Mouse (Mus musculus) adrenal gland, adult (tissue): Measurements from ENCODE around the gene Gm49721.
"Not testable (repeated sequence)": the region's sequence is repeated elsewhere in the genome, so short reads cannot be mapped to it uniquely, and the experiment has no call there.

ENCODE experiments used
- DNase-seq, 2 experiments: peaks; one replicate each; pipeline ENCODE4 v3.0.0; 2022 to 2023; ENCODE audit warnings: low spot score in 1 of 2; ENCODE audit not compliant: inconsistent age in 2 of 2

Gene Gm49721

DNA sequence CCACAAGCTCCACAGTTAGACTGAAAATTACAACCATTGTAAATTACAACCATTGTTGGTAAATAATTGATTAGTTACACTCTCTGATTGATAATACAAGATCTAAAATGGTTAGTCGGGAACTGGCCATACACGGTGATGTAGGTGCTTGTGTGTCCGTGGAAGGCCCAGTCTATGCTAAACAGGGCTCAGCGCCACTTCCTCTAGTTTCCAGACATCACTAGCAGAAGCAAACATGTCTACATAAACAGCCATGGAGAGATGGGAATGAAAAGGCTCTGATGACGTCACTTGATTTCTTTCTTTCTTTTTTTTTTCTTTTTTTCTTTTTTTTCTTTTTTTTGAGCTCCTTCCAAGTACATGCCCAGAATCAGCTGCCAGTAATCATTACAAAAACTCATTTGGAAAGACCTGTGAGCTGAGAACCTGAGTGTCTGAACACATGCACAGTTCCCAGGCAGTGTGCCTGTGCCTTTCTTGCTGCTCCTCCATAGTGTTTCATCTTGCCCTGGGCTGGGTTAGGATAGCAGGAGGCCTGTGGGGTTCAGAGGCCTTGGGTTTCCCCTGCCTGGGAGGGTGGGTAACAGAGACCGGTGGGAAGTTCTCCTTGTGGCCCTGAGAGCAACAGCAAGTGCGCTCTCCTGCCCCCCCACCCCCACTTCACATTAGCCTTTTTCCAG lies 91.0 kb downstream of the Gm49721 start:
- not testable (repeated sequence) for DNase-seq

DNA sequence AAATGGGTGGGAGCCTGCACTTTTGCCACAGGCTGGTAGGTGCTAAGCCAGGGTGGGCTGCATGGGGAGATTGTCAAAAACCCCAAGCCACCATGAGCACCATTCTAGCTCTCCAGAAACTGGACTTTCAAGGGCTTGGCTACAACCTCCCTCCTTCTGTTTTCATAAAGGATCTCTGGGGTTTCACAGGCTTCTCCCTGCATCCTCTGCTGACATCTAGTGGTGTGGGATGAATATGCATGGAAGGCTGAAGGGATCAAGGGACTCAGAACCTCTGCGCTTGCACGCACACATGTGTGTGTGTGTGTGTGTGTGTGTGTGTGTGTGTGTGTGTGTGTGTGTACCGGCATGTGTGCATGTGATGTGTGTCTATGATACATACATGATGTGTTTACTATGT lies 95.8 kb downstream of the Gm49721 start:
- peak; percentile 38 to 74 for DNase-seq

DNA sequence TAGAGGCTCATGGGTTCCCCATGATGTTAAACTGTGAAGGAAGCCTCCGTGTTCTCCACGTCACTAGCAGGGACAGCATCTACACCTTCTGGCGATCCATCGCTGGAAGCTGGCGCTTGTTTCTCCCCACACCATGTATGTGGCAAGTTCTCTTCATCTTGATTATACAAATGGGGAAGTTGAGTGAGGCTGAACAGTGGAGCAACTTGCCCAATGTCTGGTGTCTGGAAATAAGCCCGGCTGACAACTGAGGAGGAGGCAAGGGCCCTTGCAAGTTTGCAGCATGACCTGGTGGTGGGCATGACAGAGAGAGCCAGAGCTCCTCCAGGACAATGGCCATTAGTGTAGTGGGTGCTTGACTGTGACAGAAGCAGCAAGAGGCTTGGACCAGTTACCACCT lies 96.8 kb downstream of the Gm49721 start:
- not testable (repeated sequence) for DNase-seq

DNA sequence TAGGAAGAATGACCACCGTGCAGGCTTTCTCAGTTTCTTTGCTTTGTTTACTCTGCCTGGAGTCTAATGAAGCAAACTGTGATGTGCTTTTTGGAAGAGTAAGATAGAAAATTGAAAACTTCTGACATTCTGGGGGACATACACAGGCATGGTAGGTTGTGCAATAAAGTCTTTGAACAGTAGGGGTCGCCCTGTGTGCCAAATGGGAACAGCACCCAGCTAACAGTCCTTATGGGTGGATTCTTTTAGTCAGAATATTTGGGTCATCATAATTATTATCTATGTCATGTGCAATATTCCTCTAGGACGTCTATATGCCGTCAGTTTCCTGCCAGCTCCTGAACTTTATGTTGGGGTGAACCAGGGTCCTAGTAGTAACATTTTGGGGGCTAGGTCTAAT lies 100.9 kb downstream of the Gm49721 start:
- peak; percentile 53 to 84 for DNase-seq

DNA sequence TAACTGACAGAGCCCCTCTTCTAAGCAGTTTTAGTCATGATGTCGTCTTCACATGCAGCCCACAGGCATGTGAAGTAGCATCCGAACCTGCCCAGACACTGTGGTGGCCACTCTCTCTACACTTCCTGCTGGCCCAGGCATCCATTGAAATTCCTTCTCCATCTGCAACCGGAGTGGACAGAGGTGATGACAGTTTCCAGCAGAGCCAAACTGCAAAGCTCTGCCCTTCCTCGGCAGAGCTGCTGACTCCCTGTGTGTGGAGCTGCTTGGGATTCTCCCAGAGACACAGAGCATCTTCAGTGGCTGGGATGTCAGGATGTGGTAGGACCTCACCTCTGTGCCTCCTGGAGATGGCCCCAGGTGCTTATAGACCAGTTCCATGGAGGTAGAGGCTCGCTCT lies 105.8 kb downstream of the Gm49721 start:
- not testable (repeated sequence) for DNase-seq

DNA sequence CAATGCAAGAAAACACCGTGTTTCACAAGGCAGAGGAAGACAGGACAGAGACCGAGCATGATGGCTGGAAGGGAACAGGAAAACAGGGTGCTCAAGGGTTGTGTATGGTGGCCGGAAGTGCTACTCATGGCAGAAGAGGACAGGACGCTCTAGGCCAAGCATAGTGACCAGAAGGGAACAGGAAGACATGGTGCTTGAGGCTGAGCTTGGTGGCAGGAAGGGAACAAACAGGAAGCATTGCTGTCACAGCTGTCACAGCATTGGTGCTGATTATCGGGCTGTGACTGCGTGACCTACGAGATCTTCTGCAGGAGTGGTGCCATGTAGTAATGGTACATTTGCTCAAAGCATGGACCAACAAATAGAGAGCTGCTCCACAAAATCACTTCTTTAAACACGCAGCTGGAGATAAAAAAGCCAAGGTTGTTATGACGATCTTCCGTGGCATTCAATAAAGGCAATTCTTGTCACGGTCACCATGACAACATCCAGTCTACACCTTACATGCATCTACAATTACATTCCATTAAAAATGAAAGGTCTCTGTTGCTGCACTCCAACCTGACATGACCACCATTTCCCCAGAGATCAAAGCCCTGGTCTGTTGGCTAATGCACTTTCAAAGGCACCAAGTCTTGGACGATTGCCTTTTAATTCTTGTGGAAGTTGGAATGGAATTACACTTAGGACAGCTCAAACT lies 106.9 kb downstream of the Gm49721 start:
- not testable (repeated sequence) for DNase-seq

DNA sequence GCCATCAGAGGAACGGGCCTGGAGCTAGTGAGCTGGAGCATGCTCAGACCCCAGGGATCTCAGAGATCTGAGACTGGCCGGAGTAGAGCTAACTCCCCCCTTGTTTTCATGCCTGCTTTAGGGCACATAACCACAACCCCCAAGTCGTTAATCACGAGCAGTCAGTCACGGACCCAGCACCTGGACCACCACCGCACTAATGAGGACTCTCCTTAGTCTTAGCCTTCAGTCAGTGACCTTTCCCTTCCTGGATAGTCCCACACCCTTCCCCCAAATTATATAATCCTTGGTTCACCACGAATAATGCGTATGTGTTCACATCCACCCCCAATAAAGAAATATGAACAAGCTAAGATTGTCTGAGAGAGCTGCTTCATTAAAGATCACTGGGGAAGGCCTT lies 108.1 kb downstream of the Gm49721 start:
- DNase-seq, result not testable (repeated sequence)
